Mouse (Mus musculus) embryonic facial prominence, embryonic 13.5 days (tissue): ENCODE data around the gene Morn3. TPM values are rescaled to one million over a fixed set of nuclear protein-coding genes. Genes with fewer than 3 reads are reported as not detected.
A peak's percentile ranks its signal among the peaks of the same experiment; 100 is the strongest.

Experiments used
- ATAC-seq: fragments of 200-750 bp; cut with Nextera tagmentation; 2 replicates; pipeline ENCODE4 v1.8.0; 2017; ENCODE audit warnings: low read depth; ENCODE audit not compliant: insufficient number of reproducible peaks, insufficient read depth, low FRiP score, low TSS enrichment
- H3K27ac ChIP-seq: fragments of 300-500 bp; sonication (generic); 2 replicates; pipeline ENCODE4 v1.5.1; 2015; ENCODE audit warnings: moderate library complexity, mild to moderate bottlenecking, inconsistent platforms
- H3K27me3 ChIP-seq: fragments of 300-500 bp; sonication (generic); 2 replicates; pipeline ENCODE4 v1.6.1; 2015; ENCODE audit warnings: mild to moderate bottlenecking, inconsistent platforms
- H3K36me3 ChIP-seq: fragments of 300-500 bp; sonication (generic); 2 replicates; pipeline ENCODE4 v1.6.1; 2015; ENCODE audit warnings: mild to moderate bottlenecking, inconsistent platforms
- H3K4me1 ChIP-seq: fragments of 300-500 bp; sonication (generic); 2 replicates; pipeline ENCODE4 v1.6.1; 2015; ENCODE audit warnings: inconsistent platforms
- H3K4me2 ChIP-seq: fragments of 300-500 bp; sonication (generic); 2 replicates; pipeline ENCODE4 v1.6.1; 2015; ENCODE audit warnings: moderate library complexity, mild to moderate bottlenecking, inconsistent platforms
- H3K4me3 ChIP-seq: fragments of 300-500 bp; sonication (generic); 2 replicates; pipeline ENCODE4 v1.5.1; 2015; ENCODE audit warnings: mild to moderate bottlenecking, inconsistent platforms
- H3K9ac ChIP-seq: fragments of 300-500 bp; sonication (generic); 2 replicates; pipeline ENCODE4 v1.6.1; 2015; ENCODE audit warnings: mild to moderate bottlenecking, inconsistent platforms
- H3K9me3 ChIP-seq: fragments of 300-500 bp; sonication (generic); 2 replicates; pipeline ENCODE4 v1.6.1; 2016; ENCODE audit warnings: inconsistent platforms
- WGBS: fragments of 180-500 bp; shearing (Covaris S2); methylation state at CpG from one replicate; pipeline ENCODE4 v1.1.7; 2015; ENCODE audit warnings: mixed read lengths; 5-methylcytosine and 5-hydroxymethylcytosine counted together
- polyA plus RNA-seq: library from polyadenylated mRNA; unstranded; fragments of >200 nt; fragmentation: Nextera tagmentation; extraction: Ambion mirVana; gene quantifications from 2 replicates; pipeline ENCODE4 v1.2.1, GENCODE M21; 2015

The Morn3 gene
- polyA plus RNA-seq, 1 experiment from 2014 or later = not detected

- Histone ChIP-seq H3K4me3 (no peak overlapping the region), H3K9ac (no peak overlapping the region), H3K4me2 (no peak overlapping the region), H3K36me3 (no peaks in the 10 kb centered on the region), H3K4me1 (peaks cover 1% of the 10 kb centered on the region; the same call in 1 of the 2 replicates), H3K27ac (no peak overlapping the region), H3K9me3 (no peaks in the 10 kb centered on the region), H3K27me3 (no peaks in the 10 kb centered on the region)
- WGBS = 68% methylated on average over 1 of the region's 1 CpGs
- no peak for ATAC-seq
These were observed 45.9 kb downstream of the Morn3 start for GRCm38 (mm10) chr5:123000901-123001300.

- no peaks in the 10 kb centered on the region for H3K9me3 ChIP-seq
- no peak overlapping the region for H3K4me2 ChIP-seq
- peaks cover 8% of the 10 kb centered on the region for H3K4me1 ChIP-seq
- no peak overlapping the region for H3K9ac ChIP-seq
- 82% methylated on average over 18 of the region's 18 CpGs for WGBS
- H3K36me3 ChIP-seq = no peaks in the 10 kb centered on the region
- no peaks in the 10 kb centered on the region for H3K27me3 ChIP-seq
- no peak overlapping the region for H3K4me3 ChIP-seq
- ATAC-seq = no peak
- H3K27ac ChIP-seq = no peak overlapping the region
These were observed 49.3 kb downstream of the Morn3 start for GRCm38 (mm10) chr5:122997205-122998204.

- Histone ChIP-seq H3K27me3 (no peaks in the 10 kb centered on the region), H3K4me2 (peak overlapping the region; percentile 48; the same call in 1 of the 2 replicates), H3K4me1 (peaks cover 25% of the 10 kb centered on the region), H3K27ac (0 out of 2 replicates have a peak overlapping the region, but pooled peaks have one; percentile 17), H3K36me3 (no peaks in the 10 kb centered on the region), H3K9me3 (no peaks in the 10 kb centered on the region), H3K9ac (0 out of 2 replicates have a peak overlapping the region, but pooled peaks have one; percentile 28), H3K4me3 (no peak overlapping the region)
- 3% methylated on average over 1 of the region's 1 CpGs for WGBS
- no peak for ATAC-seq
These were observed 51.9 kb downstream of the Morn3 start for GRCm38 (mm10) chr5:122994910-122995309.

GRCm38 (mm10) chr5:122994303-122994846 lies 52.4 kb downstream of the Morn3 start:
- Histone ChIP-seq H3K4me1 (peaks cover 31% of the 10 kb centered on the region), H3K4me2 (peak overlapping the region; percentile 48), H3K4me3 (0 out of 2 replicates have a peak overlapping the region, but pooled peaks have one; percentile 11), H3K36me3 (no peaks in the 10 kb centered on the region), H3K27me3 (no peaks in the 10 kb centered on the region), H3K9ac (0 out of 2 replicates have a peak overlapping the region, but pooled peaks have one; percentile 28), H3K9me3 (no peaks in the 10 kb centered on the region), H3K27ac (peak overlapping the region; percentile 52; the same call in 1 of the 2 replicates)
- 7% methylated on average over 5 of the region's 5 CpGs for WGBS
- peak; percentile 84; the same call in 1 of the 2 replicates for ATAC-seq

GRCm38 (mm10) chr5:122993811-122994210 lies 53.0 kb downstream of the Morn3 start:
- no peaks in the 10 kb centered on the region for H3K9me3 ChIP-seq
- peak overlapping the region; percentile 52; the same call in 1 of the 2 replicates for H3K27ac ChIP-seq
- H3K9ac ChIP-seq = no peak overlapping the region
- H3K4me1 ChIP-seq = peaks cover 32% of the 10 kb centered on the region
- H3K4me2 ChIP-seq = peak overlapping the region; percentile 48
- H3K27me3 ChIP-seq = no peaks in the 10 kb centered on the region
- H3K36me3 ChIP-seq = no peaks in the 10 kb centered on the region
- WGBS = 25% methylated on average over 2 of the region's 2 CpGs
- no peak for ATAC-seq
- H3K4me3 ChIP-seq = no peak overlapping the region

GRCm38 (mm10) chr5:122991350-122992004 lies 55.3 kb downstream of the Morn3 start:
- no peak overlapping the region for H3K9ac ChIP-seq
- no peak overlapping the region for H3K4me3 ChIP-seq
- WGBS = 32% methylated on average over 5 of the region's 5 CpGs
- no peak for ATAC-seq
- H3K9me3 ChIP-seq = no peaks in the 10 kb centered on the region
- H3K27me3 ChIP-seq = no peaks in the 10 kb centered on the region; the same call in 1 of the 2 replicates
- no peaks in the 10 kb centered on the region for H3K36me3 ChIP-seq
- peak overlapping the region; percentile 98 for H3K4me2 ChIP-seq
- peaks cover 46% of the 10 kb centered on the region for H3K4me1 ChIP-seq
- no peak overlapping the region for H3K27ac ChIP-seq

GRCm38 (mm10) chr5:122990411-122991160 lies 56.2 kb downstream of the Morn3 start:
- Histone ChIP-seq H3K4me2 (peak overlapping the region; percentile 98), H3K27ac (no peak overlapping the region), H3K4me1 (peaks cover 55% of the 10 kb centered on the region), H3K9ac (no peak overlapping the region), H3K9me3 (no peaks in the 10 kb centered on the region), H3K4me3 (peak overlapping the region; percentile 66), H3K27me3 (no peaks in the 10 kb centered on the region; the same call in 1 of the 2 replicates), H3K36me3 (no peaks in the 10 kb centered on the region)
- WGBS = 25% methylated on average over 16 of the region's 16 CpGs
- no peak for ATAC-seq

- H3K4me2 ChIP-seq = peak within 1 kb of the TSS; percentile 98
- no peaks in the 10 kb centered on the region for H3K9me3 ChIP-seq
- H3K4me1 ChIP-seq = peaks cover 57% of the 10 kb centered on the region
- H3K36me3 ChIP-seq = no peaks in the 10 kb centered on the region
- 4% methylated on average over 15 of the region's 15 CpGs for WGBS
- H3K27ac ChIP-seq = peak within 1 kb of the TSS; percentile 84
- no peak for ATAC-seq
- H3K27me3 ChIP-seq = no peaks in the 10 kb centered on the region; the same call in 1 of the 2 replicates
- peak within 1 kb of the TSS; percentile 81 for H3K9ac ChIP-seq
- H3K4me3 ChIP-seq = peak within 1 kb of the TSS; percentile 66
These were observed 57.1 kb downstream of the Morn3 start, which contains the start of gene Kdm2b for GRCm38 (mm10) chr5:122989551-122990330. Gene Kdm2b, minus strand, starts transcription at chr5:122989823.

- H3K4me1 ChIP-seq = peaks cover 56% of the 10 kb centered on the region
- H3K9ac ChIP-seq = peak overlapping the region; percentile 81
- no peaks in the 10 kb centered on the region; the same call in 1 of the 2 replicates for H3K27me3 ChIP-seq
- no peaks in the 10 kb centered on the region for H3K36me3 ChIP-seq
- H3K9me3 ChIP-seq = no peaks in the 10 kb centered on the region
- H3K4me2 ChIP-seq = peak overlapping the region; percentile 98
- under 1% methylated on average over 36 of the region's 39 CpGs for WGBS
- H3K4me3 ChIP-seq = peak overlapping the region; percentile 66
- H3K27ac ChIP-seq = peak overlapping the region; percentile 84
- peak; percentile 60; the same call in 1 of the 2 replicates for ATAC-seq
These were observed 57.8 kb downstream of the Morn3 start for GRCm38 (mm10) chr5:122989001-122989525.
